Mouse (Mus musculus): ENCODE measurements at regions not wholly inside any gene's neighbourhood (a gene's known extent, or its start where the extent isn't known, plus 50 kb on each side); places are given as distances from the start of the nearest gene placed in this dataset.

GRCm38 (mm10) chr7:113113266-113113893 lies 93.9 kb upstream of the Arntl start:
- peak; percentile 34 to 51 for DNase-seq

GRCm38 (mm10) chr7:113117599-113117998 lies 89.7 kb upstream of the Arntl start:
- DNase-seq, result no peak

GRCm38 (mm10) chr7:113121911-113122319 lies 85.3 kb upstream of the Arntl start:
- DNase-seq, result peak; percentile 25 to 44

GRCm38 (mm10) chr7:113126010-113126409 lies 81.3 kb upstream of the Arntl start:
- DNase-seq, result no peak

GRCm38 (mm10) chr7:113130552-113130951 lies 76.7 kb upstream of the Arntl start:
- DNase-seq, result no peak

GRCm38 (mm10) chr7:113131945-113132538 lies 75.2 kb upstream of the Arntl start:
- peak; percentile 81 for DNase-seq

- no peak for DNase-seq
Observed at GRCm38 (mm10) chr7:113133891-113134290, 73.4 kb upstream of the Arntl start.

GRCm38 (mm10) chr7:113140011-113140438 lies 67.2 kb upstream of the Arntl start:
- DNase-seq, result peak; percentile 50 to 53

GRCm38 (mm10) chr7:113141846-113142683 lies 65.2 kb upstream of the Arntl start:
- no peak for DNase-seq

GRCm38 (mm10) chr7:113143552-113143951 lies 63.7 kb upstream of the Arntl start:
- DNase-seq, result peak; percentile 86 to 88

GRCm38 (mm10) chr7:113145046-113145445 lies 62.2 kb upstream of the Arntl start:
- no peak for DNase-seq

GRCm38 (mm10) chr7:113146108-113146507 lies 61.2 kb upstream of the Arntl start:
- no peak for DNase-seq

- DNase-seq, result no peak
Observed at GRCm38 (mm10) chr7:113146526-113146925, 60.7 kb upstream of the Arntl start.

- peak; percentile 56 to 60 for DNase-seq
Observed at GRCm38 (mm10) chr7:113147391-113148332, 59.6 kb upstream of the Arntl start.

GRCm38 (mm10) chr7:113148700-113149099 lies 58.6 kb upstream of the Arntl start:
- no peak for DNase-seq

- DNase-seq, result no peak
Observed at GRCm38 (mm10) chr7:113149966-113150470, 57.2 kb upstream of the Arntl start.

- DNase-seq, result peak in 1 of 2 experiments; percentile 39
Observed at GRCm38 (mm10) chr7:113150789-113151188, 56.5 kb upstream of the Arntl start.

GRCm38 (mm10) chr7:113151499-113151898 lies 55.8 kb upstream of the Arntl start:
- DNase-seq, result peak; percentile 68 to 76

GRCm38 (mm10) chr7:113153386-113153785 lies 53.9 kb upstream of the Arntl start:
- DNase-seq, result no peak

- DNase-seq, result no peak
Observed at GRCm38 (mm10) chr7:113154066-113154465, 53.2 kb upstream of the Arntl start.

- DNase-seq, result no peak
Observed at GRCm38 (mm10) chr7:113156366-113156765, 50.9 kb upstream of the Arntl start.

All from adrenal gland, postnatal 36 days (tissue).